Mouse (Mus musculus): Measurements from ENCODE around the gene Dmrtb1.
A peak's percentile ranks its signal among the peaks of the same experiment; 100 is the strongest.

GRCm38 (mm10) chr4:107704185-107704584 lies 20.2 kb upstream of the Dmrtb1 start:
- peak; percentile 65 to 87 (median 66) for TF ChIP-seq CTCF (IDR thresholded peaks at IDR 0.05 in 2 of 3, conservative IDR thresholded peaks at IDR 0.05 in 1 of 3; ENCODE audit: control insufficient read depth in 1 of 3, insufficient read depth in 1 of 3, low read depth in 2 of 3, low read length in 3 of 3, poor library complexity in 1 of 3, severe bottlenecking in 1 of 3)
- no peak for TF ChIP-seq UBTF (IDR thresholded peaks at IDR 0.05; ENCODE audit: borderline replicate concordance, insufficient read depth, low read depth, low read length)
- peak; percentile 44 for TF ChIP-seq RAD21 (IDR thresholded peaks at IDR 0.05; ENCODE audit: low read depth, low read length)
- TF ChIP-seq TAL1 (IDR thresholded peaks at IDR 0.05; ENCODE audit: low read length) = no peak
